Mouse (Mus musculus) A20 (cell line): ENCODE measurements around the gene Arpc1a.
A peak's percentile ranks its signal among the peaks of the same experiment; 100 is the strongest.

Source experiments
- DNase-seq: peaks from one replicate; pipeline ENCODE4 v3.0.0-alpha.2; 2011; ENCODE audit warnings: low read depth, low spot score

Gene Arpc1a

DNA sequence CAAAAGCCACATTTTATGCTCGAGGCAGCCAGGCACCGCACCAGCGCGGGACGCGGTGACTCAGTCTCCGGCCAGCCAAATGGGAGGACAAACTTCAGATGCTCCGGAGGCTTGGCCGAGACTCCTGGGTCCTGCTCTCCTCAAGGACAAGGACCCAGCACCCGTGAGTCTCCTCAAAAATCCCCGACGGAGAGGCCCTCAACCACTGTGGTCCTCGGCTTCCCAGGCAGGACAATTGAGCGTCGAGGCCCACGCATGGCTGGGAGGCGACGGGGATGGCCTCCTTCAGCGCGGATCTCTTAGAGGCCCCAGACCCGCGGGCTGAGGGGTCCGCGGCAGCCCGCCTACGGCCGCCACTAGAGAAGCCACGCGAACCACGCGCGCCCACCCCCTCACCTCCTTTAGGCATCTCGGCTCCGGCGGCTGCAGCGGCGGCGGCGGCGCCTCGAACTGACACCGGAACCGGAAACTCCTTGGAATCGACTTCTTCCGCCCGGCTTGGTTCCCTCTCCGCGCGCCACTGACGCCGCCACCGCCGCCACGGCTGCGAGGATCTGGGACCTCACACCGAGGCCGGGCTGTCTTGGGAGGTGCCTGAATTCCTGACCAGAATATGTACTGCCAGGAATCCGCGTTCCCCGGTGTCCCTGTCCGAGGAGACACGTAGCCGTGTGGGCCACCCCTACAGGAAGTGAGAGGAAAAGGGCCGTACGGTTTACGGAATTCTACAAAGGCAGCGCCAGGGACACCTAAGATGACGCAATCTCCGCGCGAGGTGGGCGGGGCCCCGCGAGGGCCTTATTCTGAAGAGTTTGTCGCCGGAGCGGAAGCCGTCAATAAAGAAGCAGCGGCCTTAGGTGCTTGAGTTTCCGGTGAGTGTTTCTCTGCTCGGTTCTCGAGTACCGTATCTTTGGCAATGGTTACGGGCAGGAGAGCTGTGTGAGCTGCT lies 56.2 kb downstream of the Arpc1a start, which contains the start of the genes Pdap1 and Bud31:
Gene Pdap1 (minus strand): TSS at position 668 of the 949 bp plus-strand sequence.
Gene Bud31 (plus strand): TSS at position 792 of the 949 bp plus-strand sequence.
- DNase-seq: peak; percentile 96

GRCm38 (mm10) chr5:145140611-145141010 lies 57.0 kb downstream of the Arpc1a start:
- no peak for DNase-seq

DNA sequence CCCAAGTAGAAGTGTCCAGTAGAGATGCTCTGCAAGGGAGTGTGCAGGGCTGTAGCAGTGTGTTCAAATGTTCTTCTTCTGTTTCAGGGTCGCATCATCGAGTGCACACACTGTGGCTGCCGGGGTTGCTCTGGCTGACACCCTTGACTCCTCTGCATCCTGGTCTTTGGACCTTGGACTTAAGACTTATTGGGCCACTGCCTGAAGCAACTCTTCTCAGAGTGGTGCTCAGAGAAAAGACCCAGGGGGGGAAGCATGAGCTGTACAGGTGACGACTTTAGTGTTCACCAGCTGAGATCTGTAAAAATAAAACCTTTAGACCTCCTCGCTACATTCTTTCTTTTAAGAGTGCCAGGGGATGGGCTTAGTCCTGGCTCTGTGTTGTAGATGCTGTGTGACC lies 64.1 kb downstream of the Arpc1a start:
- no peak for DNase-seq

- no peak for DNase-seq
Observed at GRCm38 (mm10) chr5:145149294-145149693, 65.7 kb downstream of the Arpc1a start.

DNA sequence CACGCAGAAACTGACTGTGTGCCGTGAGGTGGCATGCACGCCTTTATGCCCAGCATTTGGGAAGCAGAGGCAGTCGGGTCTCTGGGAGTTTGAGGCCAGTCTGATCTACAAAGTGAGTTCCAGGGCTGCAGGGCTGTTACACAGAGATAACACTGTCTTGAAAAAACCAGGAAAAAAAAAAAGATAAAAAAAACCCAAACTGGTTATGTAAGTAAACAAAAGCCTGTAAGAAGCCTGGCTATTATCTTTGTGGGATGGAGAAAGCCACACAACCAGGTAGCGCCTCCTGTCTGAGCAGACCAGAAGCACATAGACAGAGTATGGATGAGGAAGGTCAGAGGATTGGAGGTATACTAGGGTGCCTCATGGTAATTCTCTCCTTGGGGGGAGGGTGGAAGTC lies 69.1 kb downstream of the Arpc1a start:
- no peak for DNase-seq
